Mouse (Mus musculus) gastrocnemius, adult 8-10 months (tissue): ENCODE measurements around the gene Epb41l5. TPM values are rescaled to one million over a fixed set of nuclear protein-coding genes. Genes with fewer than 3 reads are reported as not detected.

Experiments used
- DNase-seq, 2 experiments: peaks; one replicate each; pipeline ENCODE4 v3.0.0; 2022; ENCODE audit warnings: low spot score in 2 of 2
- total RNA-seq, 4 experiments: library from RNA; stranded (reverse); gene quantifications; 2 replicates each; pipeline ENCODE4 v1.2.4; 2022

Epb41l5 gene
- total RNA-seq, 4 experiments from 2014 or later: 4.4 to 5.9 (median 5.6) TPM

DNA sequence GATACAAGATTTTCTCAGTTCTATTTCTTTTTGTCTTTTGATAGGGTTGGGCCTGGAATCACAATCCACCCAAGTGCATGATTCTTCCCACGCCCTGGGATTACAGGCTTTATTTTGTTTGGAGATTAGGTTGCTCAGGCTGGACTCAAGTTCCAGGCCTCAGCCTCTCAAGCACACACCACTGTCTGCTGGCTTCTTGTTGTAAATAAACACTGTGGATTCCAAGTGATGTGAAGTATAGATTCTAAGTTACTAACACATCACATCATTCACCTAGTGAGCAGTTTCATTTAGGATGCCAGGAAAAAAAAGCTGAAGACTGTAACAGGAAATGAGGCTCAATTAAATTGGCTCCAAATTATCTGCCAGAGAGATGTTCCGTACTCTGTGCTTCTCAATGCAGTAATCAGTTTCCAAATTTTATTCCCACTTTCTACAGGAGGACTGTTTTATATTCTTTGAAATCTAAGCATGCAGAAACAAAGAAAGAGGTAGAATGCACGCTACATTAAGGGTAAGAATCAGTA lies 51.8 kb downstream of the Epb41l5 start:
- DNase-seq: no peak

DNA sequence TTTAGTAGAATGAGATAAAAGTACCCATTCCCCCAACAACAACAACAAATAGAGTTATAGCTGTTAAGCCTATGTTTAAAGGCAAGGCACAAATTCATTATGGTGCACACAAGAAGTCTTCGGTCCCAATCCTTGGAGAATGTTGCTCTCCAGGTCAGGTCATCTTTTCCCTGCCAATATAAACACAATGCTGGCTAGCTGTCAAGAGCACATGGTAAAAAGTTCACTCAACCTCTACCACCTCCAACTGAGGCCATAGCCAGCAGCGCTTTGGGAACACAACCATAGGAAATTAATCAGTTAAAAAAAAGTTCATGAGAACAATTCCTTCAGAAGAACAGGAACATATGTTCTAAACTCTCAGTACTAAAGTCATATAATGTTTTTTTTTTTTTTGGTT lies 58.8 kb downstream of the Epb41l5 start:
- DNase-seq: no peak

DNA sequence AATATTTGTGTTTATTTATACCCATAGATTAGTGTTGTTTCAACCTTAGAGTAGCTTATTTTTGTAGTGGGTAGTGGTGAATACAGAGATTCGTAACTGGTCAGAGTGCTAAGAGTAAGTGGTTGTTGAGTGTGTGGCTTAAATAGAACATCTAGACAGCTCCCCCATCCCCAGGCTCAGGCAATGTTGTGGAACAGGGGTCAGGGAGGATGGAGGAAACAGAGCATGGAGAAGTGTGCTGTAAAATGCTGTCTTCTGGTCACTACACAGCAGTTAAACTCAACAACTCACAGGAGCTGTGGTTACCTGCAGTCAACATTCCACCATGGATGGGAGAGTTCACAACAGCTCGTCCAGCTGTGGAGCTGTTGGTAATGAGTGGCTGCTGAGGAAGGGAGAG lies 63.8 kb downstream of the Epb41l5 start:
- DNase-seq: no peak

DNA sequence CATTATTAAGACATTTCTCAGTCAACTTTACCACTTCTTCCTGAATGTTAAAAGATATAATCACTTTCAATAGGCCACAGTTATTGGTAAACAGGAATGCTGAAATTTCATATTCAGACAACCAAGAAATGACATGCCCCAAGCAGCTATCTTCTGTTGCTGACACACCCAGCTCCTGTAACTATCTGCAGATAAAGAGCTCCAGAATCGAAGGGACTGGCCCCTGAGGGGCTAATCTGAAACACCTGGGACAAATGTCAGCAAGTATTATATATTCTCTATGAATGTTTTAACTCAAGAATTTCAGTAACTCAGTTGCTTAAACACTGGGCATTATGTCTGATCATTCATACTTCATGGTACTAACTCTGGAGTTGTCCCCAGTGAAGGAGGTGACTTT lies 78.7 kb downstream of the Epb41l5 start:
- DNase-seq: no peak

DNA sequence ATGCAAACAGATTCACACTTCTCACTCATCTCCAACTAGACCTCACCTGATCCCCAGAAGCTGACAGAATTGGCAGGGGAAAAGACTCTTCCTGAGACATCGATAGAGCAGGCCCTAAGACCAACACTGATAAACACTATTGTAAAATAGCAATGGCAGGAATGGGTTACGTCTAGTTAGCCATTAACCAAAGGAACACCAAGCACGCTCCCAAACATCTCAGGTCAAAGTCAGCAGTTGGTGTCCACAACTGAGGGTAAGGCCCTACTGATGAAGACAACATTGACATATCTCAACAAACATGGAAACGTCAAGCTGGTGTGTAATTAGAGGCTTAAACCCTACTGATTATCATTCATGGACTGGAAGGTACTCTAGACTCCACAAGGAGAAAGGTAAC lies 83.3 kb downstream of the Epb41l5 start:
- DNase-seq: no peak

DNA sequence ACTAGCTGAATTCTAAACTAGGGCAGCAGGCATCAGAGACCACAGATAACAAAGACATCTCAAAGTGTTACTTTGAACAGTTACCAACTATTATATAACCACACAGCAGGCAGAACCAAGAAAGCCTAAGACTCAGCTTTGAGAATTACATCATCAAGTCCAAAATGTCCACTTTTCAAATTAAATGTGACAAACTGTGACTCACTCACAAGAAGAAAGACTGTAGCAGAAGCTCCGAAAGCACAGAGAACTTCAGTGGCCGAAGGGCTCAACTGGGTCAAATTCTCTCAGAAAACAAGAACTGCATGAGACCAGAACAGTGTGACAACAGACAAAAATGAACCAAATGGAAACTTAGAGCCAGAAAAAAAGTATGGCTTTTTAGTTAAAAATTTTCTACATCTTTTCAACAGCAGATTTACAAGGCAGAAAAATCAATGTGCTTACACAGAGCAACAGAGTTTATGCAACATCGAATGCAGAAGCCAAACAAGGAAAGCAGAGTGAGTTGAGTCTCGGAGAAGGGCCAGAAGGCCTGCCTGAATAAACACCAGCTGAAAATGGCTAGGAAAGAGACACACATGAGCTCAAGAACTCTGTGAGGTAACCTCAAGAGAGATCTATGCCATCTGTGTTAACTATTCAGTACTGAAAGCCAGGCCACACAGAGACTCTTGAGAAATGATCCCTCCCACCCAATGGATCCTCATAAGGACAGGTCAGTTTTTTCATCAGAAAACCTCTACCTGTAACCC lies 91.0 kb downstream of the Epb41l5 start:
- no peak for DNase-seq

DNA sequence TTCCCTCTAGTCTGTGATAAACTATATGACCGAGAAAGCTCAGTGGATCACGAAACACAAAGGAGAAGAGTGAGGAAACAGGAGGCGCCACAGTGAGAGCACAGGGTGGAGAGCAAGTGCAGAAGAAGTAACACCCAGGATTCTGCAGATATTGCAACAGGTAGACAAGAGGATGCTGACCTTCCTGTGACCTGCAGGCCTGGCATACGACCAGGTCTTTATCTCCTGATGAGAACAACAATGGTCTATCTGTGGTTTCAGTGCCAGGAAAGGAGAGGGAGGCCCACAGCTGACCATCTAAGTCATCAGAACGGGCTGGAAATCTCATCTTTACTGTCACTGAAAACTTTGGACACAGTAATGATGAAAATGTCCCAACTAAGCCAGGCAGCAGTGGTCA lies 93.1 kb downstream of the Epb41l5 start:
- DNase-seq: no peak

DNA sequence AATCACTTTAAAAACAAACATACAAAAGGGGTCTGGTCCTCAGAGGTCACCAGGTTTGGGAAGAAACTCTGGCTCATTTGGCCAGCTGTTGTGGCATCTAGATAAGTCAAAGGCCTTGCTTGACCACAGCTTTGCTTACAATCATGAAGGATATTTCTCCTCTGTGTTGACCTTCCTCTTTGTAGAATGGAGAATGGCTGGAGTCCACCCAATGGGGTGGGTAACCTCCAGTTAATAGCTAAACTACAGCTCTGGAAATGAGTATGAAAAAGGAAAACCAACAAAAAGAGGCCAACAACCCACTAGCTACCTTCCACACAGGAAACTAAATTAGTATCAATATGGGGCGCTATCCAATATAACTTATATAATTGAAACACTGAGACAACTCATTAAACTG lies 97.1 kb downstream of the Epb41l5 start:
- DNase-seq: no peak

DNA sequence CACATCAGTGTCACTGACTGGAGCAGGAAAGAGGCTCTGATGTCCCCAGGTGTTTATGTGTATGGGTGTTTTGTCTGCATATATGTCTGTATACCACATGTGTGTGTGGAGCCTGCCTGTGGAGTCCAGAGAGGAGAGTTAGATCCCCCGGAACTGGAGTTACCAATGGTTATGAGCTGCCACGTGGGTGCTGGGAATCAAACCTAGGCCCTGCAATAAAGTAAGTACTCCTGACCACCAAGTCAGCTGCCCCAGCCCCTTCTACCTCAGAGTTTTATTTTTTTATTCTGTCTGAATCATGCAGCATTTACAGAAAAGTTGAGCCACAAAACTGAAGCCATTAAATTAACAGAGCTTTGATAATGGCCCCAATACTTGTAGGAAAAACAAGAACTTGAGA lies 98.7 kb downstream of the Epb41l5 start:
- no peak for DNase-seq

DNA sequence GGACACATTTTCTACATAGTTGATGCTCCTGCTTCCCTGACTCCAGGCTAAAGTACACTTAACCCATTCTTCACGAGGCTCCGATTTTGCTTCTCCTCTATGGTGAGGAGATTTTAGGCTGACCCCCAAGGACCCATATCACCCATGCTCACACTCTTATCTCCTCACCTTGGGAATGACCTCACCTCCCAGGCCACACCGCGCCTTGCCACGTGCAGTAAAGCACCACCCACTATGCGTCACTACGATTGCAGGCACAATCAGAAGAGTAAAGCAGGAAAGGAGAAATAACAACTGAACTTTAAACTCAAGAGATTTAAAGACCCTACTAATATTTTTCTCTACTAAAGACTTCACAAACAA lies 99.5 kb downstream of the Epb41l5 start:
- no peak for DNase-seq

DNA sequence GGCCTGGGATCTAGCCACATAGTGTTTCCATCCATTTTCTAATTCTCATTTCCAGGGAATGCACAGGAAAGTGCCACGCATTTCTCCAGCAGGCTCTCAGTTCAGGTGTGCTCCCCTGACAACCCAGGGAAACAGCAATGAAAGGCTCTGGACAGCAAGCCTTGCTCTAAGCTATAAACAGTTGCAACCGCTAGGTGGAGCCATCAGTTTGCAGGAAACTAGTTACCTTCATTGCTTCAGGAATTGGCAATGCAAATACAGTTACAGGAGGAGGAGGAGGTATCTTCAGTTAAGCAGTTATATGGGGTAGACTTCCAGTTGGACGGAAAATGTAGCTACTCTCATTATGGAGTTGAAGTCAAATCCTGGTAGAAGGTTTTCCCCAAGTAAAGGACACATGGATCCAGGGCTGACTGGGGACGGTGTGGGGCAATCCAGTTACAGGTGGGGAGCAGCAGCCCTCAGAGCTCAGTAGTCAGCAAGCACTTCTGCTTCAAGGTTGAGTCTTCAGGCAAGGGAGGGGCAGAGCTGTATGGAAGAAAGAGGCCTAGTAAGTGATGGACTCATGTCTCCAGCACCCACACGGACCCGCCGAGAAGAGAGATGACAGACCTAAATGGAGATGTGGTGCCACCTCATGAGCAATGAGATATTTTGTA lies 100.0 kb downstream of the Epb41l5 start:
- peak in 1 of 2 experiments; percentile 41 for DNase-seq

DNA sequence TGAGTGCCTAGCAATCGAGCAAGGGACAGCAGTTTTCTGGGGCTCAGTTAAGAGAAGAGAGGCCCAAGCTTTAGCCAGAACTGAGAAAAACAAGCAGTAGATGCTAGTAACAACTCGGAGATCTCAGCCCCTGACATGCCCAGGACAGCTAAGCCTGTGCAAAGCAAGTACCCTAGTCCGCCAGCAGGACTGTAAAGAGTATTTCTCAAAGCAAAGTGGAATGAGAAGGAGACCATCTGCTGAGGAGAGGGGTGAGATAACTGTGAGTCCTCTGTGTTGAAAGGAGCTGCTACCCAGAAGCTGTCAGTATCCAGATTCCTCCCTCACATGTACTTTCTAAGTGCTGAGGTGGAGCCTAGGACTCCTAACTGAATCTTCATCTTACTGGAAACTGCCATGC lies 102.3 kb downstream of the Epb41l5 start:
- DNase-seq: no peak

DNA sequence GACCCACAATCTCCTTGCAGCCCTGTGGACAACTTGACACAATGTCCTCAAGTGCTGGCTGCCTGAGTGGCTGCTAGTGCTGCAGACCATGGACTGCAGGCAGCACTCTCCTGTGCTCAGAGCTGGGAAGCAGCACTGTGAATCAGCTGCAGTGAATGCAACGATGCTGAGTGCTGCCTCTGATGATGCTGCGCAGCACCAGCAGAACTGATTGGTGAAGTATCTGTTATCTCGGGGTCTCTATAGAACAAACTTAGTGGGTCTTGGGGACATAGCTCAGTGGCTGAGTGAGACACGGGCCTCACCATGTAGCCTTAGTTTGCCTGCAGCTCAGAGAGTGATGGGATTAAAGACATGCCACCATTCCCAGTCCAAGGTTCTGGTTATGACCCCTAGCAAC lies 103.1 kb downstream of the Epb41l5 start:
- DNase-seq: no peak

DNA sequence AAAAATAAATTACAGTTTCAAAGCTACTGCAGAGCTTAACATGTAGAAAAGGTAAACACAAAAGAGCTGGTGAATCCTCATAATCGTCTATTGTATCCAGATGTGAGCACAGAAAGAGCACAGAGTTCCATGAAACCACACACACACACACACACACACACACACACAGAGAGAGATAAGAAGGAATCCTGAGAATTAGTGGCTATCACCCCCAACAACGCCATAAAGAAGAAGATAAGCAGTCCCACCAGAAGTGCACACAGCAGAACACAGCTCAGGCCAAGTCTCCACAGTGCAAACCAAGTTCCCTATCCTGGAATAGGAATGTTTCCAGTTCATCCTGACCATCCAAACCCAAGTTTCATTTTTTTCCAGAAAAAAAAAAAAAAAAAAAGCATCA lies 103.6 kb downstream of the Epb41l5 start:
- DNase-seq: no peak

DNA sequence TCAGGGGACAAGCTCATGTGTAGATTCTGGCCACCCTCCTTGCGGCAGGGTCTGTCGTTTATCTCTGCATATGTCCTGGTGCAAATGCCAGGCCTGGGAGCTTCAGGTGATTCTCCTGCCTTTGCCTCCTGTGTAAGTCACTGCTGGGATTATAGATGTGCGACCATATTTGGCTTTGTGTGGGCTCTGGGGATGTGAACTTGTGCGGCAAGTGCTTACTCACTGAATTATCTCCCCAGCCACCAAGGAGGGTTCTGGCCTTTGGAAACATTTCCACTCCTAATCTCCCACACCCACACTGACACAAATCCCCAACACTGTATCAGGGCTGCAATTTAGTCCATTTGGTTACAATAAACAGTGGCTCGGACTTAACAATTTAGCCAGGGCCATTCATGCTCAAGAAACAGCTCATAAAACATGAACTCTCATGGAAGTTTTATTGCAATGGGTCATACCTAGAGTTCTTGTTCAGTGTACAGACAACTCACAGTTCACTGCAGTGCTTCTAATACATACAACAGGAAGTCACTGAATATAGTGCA lies 104.1 kb downstream of the Epb41l5 start:
- no peak for DNase-seq

DNA sequence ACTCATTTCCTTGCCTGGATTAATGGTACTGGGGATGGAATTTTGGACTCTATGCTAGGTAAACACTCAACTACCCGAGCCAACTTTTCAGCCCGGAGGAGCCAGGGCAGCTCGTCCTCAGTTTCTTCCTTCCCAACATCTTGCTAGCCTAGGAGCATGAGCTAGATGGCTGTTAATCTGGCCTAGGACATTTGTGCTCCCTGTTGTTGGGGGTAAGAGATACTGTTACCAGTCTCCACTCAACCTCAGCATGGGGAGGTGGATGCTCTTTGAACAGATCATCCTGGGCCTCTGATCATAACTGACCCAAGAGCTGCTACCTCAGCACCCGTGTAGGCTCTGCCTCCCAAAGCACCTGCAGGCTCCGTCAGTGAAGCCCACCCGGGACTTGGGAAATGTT lies 105.5 kb downstream of the Epb41l5 start:
- DNase-seq: no peak

DNA sequence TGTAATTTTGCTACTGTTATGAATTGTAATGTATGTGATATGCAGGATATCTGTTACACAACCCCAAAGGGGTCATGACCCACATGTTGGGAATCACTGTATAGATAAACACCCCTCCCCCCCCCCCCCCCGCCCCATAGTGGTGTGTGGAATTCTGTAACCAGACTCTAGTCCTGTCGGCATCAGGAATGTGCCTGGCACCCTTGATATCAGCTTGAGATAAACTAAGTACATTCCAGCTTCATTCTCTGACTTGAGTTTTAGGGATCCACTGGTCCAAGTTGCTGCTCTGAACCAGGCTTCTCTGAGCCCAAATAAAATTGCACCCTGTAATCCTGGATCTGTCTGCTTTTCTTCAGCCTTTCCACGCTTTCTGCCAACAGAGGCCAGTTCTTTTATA lies 107.2 kb downstream of the Epb41l5 start:
- DNase-seq: no peak

DNA sequence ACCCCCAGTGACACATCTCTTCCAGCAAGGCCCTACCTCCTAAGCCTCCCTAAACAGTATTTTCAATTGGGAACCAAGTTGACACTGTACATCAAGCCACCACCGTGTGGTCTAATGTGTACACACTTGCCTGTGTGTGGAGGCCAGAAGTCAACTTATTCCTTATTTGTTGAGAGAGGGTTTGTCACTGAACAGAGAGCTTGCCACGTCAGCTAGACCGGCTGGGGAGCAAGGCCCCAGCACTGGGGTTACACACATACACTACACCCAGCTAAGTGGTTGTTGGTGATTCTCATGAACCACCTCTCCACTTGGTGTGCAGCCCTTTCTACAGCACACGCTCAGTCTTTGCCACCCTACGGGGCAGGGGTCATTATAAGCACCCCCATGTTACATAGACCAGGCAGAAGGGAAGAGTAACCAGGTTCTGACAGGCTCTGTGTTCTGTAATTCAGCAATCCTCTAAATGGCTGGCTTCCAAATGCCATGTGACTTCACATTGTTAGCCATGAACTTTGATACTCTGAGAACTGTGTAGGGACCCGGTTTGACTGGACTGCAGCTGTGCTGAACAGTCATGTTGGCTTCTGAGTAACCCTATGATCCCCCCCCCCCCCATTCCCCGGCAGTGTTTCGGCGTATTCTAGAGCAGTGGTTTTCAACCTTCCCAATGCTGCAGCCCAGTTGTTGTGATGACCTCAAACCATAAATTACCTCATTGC lies 107.8 kb downstream of the Epb41l5 start:
- DNase-seq: no peak

DNA sequence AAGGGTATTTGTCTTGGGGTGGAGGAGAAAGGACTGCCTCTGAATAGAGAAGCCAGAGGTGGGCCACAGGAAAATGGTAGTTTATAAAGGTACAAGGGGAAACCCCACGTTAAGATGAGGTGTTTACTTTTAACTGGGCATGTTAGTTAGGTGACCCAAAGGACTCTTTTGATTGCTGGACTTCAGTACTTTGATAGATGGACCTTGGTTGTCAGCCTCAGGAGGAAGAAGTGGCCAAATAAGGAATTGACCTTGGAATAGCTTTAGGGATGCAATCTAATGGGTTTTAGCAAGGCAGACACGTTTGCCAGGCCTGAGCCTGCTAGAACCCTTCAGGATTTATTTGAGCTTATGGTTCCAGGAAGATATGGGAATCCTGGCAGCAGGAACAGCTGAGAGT lies 109.5 kb downstream of the Epb41l5 start:
- DNase-seq: no peak

DNA sequence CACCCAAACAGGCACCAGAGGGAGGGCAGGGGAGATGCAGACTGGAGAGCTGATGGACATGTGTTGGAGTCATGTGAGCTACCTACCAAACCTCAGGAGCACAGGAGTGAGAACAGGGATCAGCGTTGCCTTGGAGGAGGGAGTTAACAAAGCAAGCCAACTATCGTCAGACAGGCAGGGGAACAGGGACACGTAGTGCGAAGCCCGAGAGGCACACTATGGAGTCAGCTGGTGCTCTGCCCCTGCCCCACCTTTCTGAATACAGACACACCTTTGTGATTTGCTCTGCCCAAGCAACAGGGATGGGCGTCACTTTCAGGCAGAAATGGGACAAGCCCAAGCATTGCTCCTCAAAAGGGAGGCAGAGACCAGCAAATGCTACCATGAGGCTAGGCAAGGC lies 111.1 kb downstream of the Epb41l5 start:
- no peak for DNase-seq

DNA sequence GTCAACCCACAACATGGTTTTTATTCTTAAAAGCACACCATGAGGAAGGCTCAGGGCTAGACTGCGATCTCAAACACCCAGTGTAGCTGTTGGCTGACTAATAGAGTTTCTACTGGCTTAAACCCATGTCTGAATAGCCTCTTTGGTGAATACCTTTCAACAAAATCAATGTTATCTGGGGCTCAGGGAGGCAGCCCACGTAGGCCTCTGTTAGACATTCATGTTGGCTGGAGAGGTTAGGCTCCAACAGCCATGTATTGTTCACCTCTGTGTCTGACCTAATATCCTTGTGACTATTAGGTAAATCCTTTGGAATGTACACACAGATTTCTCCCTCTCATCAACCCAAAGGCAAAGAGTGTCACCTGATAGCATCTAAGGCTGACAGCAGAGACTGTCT lies 112.7 kb downstream of the Epb41l5 start:
- DNase-seq: no peak

DNA sequence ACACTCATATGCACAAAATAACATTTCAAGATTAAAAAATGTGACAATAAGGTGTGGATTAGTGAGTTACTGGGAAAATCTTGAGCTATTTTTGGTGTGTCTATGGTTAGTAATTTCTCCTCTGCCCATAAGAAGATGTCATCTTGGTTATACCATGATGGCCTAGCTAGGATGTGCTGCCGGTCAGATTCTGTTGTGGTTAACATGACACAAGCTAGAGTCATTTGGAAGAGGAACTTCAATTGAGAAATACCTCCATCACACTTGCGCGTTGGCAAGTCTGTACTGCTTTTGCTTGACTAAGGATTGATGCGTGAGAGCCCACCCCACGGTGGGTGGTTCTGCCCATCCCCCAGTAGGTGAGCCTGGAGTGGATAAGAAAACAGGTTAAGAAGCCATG lies 114.5 kb downstream of the Epb41l5 start:
- DNase-seq: no peak
